Comparison of ENCODE assay signal across 8 mouse cellular contexts in genomic region chr2:28539949-28540348, GRCm38 (mm10). TPM values are rescaled to one million over a fixed set of nuclear protein-coding genes. Genes with fewer than 3 reads are reported as not detected.
DNase-seq lines count a peak whose midpoint lies in the region; ATAC-seq and TF ChIP-seq lines count a peak whose summit lies in the region.

No protein-coding gene starts in this region.

- no peak for TF ChIP-seq CTCF in heart, adult 2 months (IDR thresholded peaks at IDR 0.05)

- no peaks in the 10 kb centered on the region for H3K36me3 ChIP-seq in heart, adult 2 months (ENCODE audit: control insufficient read depth, insufficient read depth, low read length)
- H3K36me3 ChIP-seq in heart, embryonic 11.5 days (ENCODE audit: control insufficient read depth, insufficient read depth, low read length) = peaks cover 8% of the 10 kb centered on the region
- H3K36me3 ChIP-seq in forebrain, embryonic 14.5 days (ENCODE audit: control insufficient read depth, insufficient read depth, low read length) = peaks cover 45% of the 10 kb centered on the region
- peaks cover 49% of the 10 kb centered on the region for H3K36me3 ChIP-seq in limb, embryonic 13.5 days

- ATAC-seq in heart, embryonic 11.5 days (replicated peaks; ENCODE audit: insufficient number of reproducible peaks, low FRiP score, low TSS enrichment) = no peak
- no peak for ATAC-seq in forebrain, embryonic 14.5 days
- no peak for ATAC-seq in limb, embryonic 13.5 days (ENCODE audit: low FRiP score, low read depth)

- peaks cover 28% of the 10 kb centered on the region for H3K4me1 ChIP-seq in heart, adult 2 months (ENCODE audit: control insufficient read depth, insufficient read depth, low read length)
- H3K4me1 ChIP-seq in heart, embryonic 11.5 days (ENCODE audit: control insufficient read depth, insufficient read depth, low read length) = peaks cover 34% of the 10 kb centered on the region
- H3K4me1 ChIP-seq in forebrain, embryonic 14.5 days (ENCODE audit: control insufficient read depth, insufficient read depth, low read length) = peaks cover 54% of the 10 kb centered on the region
- H3K4me1 ChIP-seq in limb, embryonic 13.5 days = peaks cover 53% of the 10 kb centered on the region

- no peak overlapping the region for H3K4me2 ChIP-seq in heart, embryonic 11.5 days
- H3K4me2 ChIP-seq in forebrain, embryonic 14.5 days (ENCODE audit: low read length) = no peak overlapping the region
- H3K4me2 ChIP-seq in limb, embryonic 13.5 days (replicated peaks) = no peak overlapping the region

- no peak overlapping the region for H3K9ac ChIP-seq in heart, adult 2 months (ENCODE audit: low read depth, low read length)
- no peak overlapping the region for H3K9ac ChIP-seq in heart, embryonic 11.5 days (ENCODE audit: low read depth, low read length)
- H3K9ac ChIP-seq in forebrain, embryonic 14.5 days (ENCODE audit: low read length) = no peak overlapping the region
- peak overlapping the region; percentile 45 for H3K9ac ChIP-seq in limb, embryonic 13.5 days

- TF ChIP-seq POLR2A in heart, adult 2 months (IDR thresholded peaks at IDR 0.05; ENCODE audit: insufficient read depth, low read depth, low read length) = no peak

- H3K4me3 ChIP-seq in heart, adult 2 months = no peak overlapping the region
- no peak overlapping the region for H3K4me3 ChIP-seq in heart, embryonic 11.5 days (ENCODE audit: low read depth, low read length)
- H3K4me3 ChIP-seq in forebrain, embryonic 14.5 days (ENCODE audit: low read depth, low read length) = no peak overlapping the region
- H3K4me3 ChIP-seq in limb, embryonic 13.5 days = no peak overlapping the region

- intact Hi-C loops in heart, adult 2 months (cut with DNase I) = no loop called here

- peak overlapping the region; percentile 34 for H3K27ac ChIP-seq in heart, adult 2 months
- no peak overlapping the region for H3K27ac ChIP-seq in heart, embryonic 11.5 days (ENCODE audit: low read depth, low read length)
- H3K27ac ChIP-seq in forebrain, embryonic 14.5 days (ENCODE audit: low read depth, low read length) = 0 out of 2 replicates have a peak overlapping the region, but pooled peaks have one; percentile 63
- 0 out of 2 replicates have a peak overlapping the region, but pooled peaks have one; percentile 77 for H3K27ac ChIP-seq in limb, embryonic 13.5 days

- no peaks in the 10 kb centered on the region for H3K79me2 ChIP-seq in heart, adult 2 months (replicated peaks; ENCODE audit: control insufficient read depth, insufficient read depth, low read length)

- H3K9me3 ChIP-seq in heart, embryonic 11.5 days (replicated peaks; ENCODE audit: control insufficient read depth, low read length) = no peaks in the 10 kb centered on the region
- H3K9me3 ChIP-seq in forebrain, embryonic 14.5 days (replicated peaks; ENCODE audit: control insufficient read depth, low read length) = no peaks in the 10 kb centered on the region
- H3K9me3 ChIP-seq in limb, embryonic 13.5 days = no peaks in the 10 kb centered on the region

- WGBS in heart, adult 2 months = 33% methylated on average over 2 of the region's 2 CpGs
- WGBS in heart, embryonic 11.5 days (ENCODE audit: insufficient replicate concordance) = 60% methylated on average over 2 of the region's 2 CpGs
- 83% methylated on average over 2 of the region's 2 CpGs for WGBS in forebrain, embryonic 14.5 days
- WGBS in limb, embryonic 13.5 days = 80% methylated on average over 2 of the region's 2 CpGs

- peak in 1 of 2 experiments; percentile 70 for DNase-seq in heart, adult 2 months
- DNase-seq in forebrain, embryonic 14.5 days (ENCODE audit: low spot score) = no peak
- peak; percentile 66 for DNase-seq in naive thymus-derived CD4-positive, alpha-beta T cell, adult 2 months (ENCODE audit: low read depth)
- no peak for DNase-seq in urinary bladder, postnatal 25 days (ENCODE audit: low spot score)
- DNase-seq in cerebellum, adult 9-10 months = no peak
- no peak for DNase-seq in retina, embryonic 14.5 days (ENCODE audit: low spot score)

- no peaks in the 10 kb centered on the region for H3K27me3 ChIP-seq in heart, adult 2 months (ENCODE audit: control insufficient read depth, insufficient read depth, low read length)
- no peaks in the 10 kb centered on the region for H3K27me3 ChIP-seq in heart, embryonic 11.5 days (ENCODE audit: control insufficient read depth, insufficient read depth, low read length)
- no peaks in the 10 kb centered on the region for H3K27me3 ChIP-seq in forebrain, embryonic 14.5 days (replicated peaks; ENCODE audit: control insufficient read depth, insufficient read depth, low read length)
- no peaks in the 10 kb centered on the region for H3K27me3 ChIP-seq in limb, embryonic 13.5 days

- TF ChIP-seq EP300 in heart, adult 2 months (IDR thresholded peaks at IDR 0.05; ENCODE audit: insufficient read depth, low read depth, low read length) = peak; percentile 35; the same call in 1 of the 2 replicates

RNA-seq across cellular contexts. Expression of gene Cel, which starts 23.3 kb away (rescaled TPM):
- total RNA-seq in heart, adult 2 months (2021) = not detected
- polyA plus RNA-seq in heart, adult 2 months (2012; rRNA removed) = not detected in 2 replicates
- polyA plus RNA-seq in heart, embryonic 11.5 days (2014; fragmentation: Nextera tagmentation; extraction: Ambion mirVana) = not detected in 2 replicates
- not detected in 2 replicates for polyA plus RNA-seq in forebrain, embryonic 14.5 days (2014; fragmentation: Nextera tagmentation; extraction: Ambion mirVana)
- 0.11 TPM in 1 of 2 replicates, not detected in the other for polyA plus RNA-seq in limb, embryonic 13.5 days (2015; fragmentation: Nextera tagmentation; extraction: Ambion mirVana)

RNA-seq across cellular contexts. Expression of gene Ralgds, which starts 27.0 kb away (rescaled TPM):
- 10 to 100 TPM in 1 of 2 experiments, 1 to 10 TPM in 1; 9.7 to 12.2 TPM for total RNA-seq in heart, adult 2 months (2021)
- polyA plus RNA-seq in heart, adult 2 months (2012; rRNA removed) = 19.5 and 24.8 TPM in 2 replicates
- polyA plus RNA-seq in heart, embryonic 11.5 days (2014; fragmentation: Nextera tagmentation; extraction: Ambion mirVana) = 12.2 and 12.5 TPM in 2 replicates
- 63.3 and 82.1 TPM in 2 replicates for polyA plus RNA-seq in forebrain, embryonic 14.5 days (2014; fragmentation: Nextera tagmentation; extraction: Ambion mirVana)
- polyA plus RNA-seq in limb, embryonic 13.5 days (2015; fragmentation: Nextera tagmentation; extraction: Ambion mirVana) = 45.1 and 53.8 TPM in 2 replicates

RNA-seq across cellular contexts. Expression of gene Gm10134, which starts 34.1 kb away (rescaled TPM):
- 1 to 10 TPM; 1.0 to 1.7 TPM for total RNA-seq in heart, adult 2 months (2021)
- 0.47 TPM in 1 of 2 replicates, not detected in the other for polyA plus RNA-seq in heart, adult 2 months (2012; rRNA removed)
- not detected in 2 replicates for polyA plus RNA-seq in heart, embryonic 11.5 days (2014; fragmentation: Nextera tagmentation; extraction: Ambion mirVana)
- 0.94 TPM in 1 of 2 replicates, not detected in the other for polyA plus RNA-seq in forebrain, embryonic 14.5 days (2014; fragmentation: Nextera tagmentation; extraction: Ambion mirVana)
- 1.4 and 2.5 TPM in 2 replicates for polyA plus RNA-seq in limb, embryonic 13.5 days (2015; fragmentation: Nextera tagmentation; extraction: Ambion mirVana)

RNA-seq across cellular contexts. Expression of gene Gbgt1, which starts 43.3 kb away (rescaled TPM):
- total RNA-seq in heart, adult 2 months (2021) = 1 to 10 TPM; 1.8 to 2.1 TPM
- 1.3 and 2.2 TPM in 2 replicates for polyA plus RNA-seq in heart, adult 2 months (2012; rRNA removed)
- polyA plus RNA-seq in heart, embryonic 11.5 days (2014; fragmentation: Nextera tagmentation; extraction: Ambion mirVana) = 0.17 and 0.27 TPM in 2 replicates
- polyA plus RNA-seq in forebrain, embryonic 14.5 days (2014; fragmentation: Nextera tagmentation; extraction: Ambion mirVana) = 0.22 and 0.33 TPM in 2 replicates
- 0.94 and 0.95 TPM in 2 replicates for polyA plus RNA-seq in limb, embryonic 13.5 days (2015; fragmentation: Nextera tagmentation; extraction: Ambion mirVana)

RNA-seq across cellular contexts. Expression of gene Gtf3c5, which starts 43.6 kb away (rescaled TPM):
- total RNA-seq in heart, adult 2 months (2021) = 10 to 100 TPM; 11.0 to 12.2 TPM
- polyA plus RNA-seq in heart, adult 2 months (2012; rRNA removed) = 14.3 and 21.9 TPM in 2 replicates
- 22.5 and 23.3 TPM in 2 replicates for polyA plus RNA-seq in heart, embryonic 11.5 days (2014; fragmentation: Nextera tagmentation; extraction: Ambion mirVana)
- polyA plus RNA-seq in forebrain, embryonic 14.5 days (2014; fragmentation: Nextera tagmentation; extraction: Ambion mirVana) = 20.5 and 28.6 TPM in 2 replicates
- 53.4 and 53.5 TPM in 2 replicates for polyA plus RNA-seq in limb, embryonic 13.5 days (2015; fragmentation: Nextera tagmentation; extraction: Ambion mirVana)
